Mouse (Mus musculus): Measurements from ENCODE around the gene Irak2.

DNA sequence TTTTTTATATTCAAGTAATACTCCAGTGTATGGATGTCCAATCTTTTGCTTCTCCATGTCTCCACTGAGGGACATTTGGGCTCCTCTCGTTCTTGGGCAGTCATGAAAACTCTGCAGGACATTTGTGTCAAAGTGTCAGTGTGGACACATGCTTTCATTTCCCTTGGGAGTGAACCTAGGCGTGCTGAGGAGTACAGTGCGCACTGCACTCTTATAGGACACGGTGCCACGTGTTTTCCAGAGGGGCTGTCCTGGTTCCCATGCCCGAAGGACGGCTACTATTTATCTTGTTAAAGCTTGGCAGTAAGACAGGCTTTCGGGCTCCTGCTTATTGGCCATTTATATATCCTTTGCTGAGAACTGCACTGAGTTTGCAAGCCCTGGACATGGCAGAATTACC is 4.3 kb downstream of the Irak2 start:
- TF ChIP-seq POLR2A (IDR thresholded peaks at IDR 0.05; ENCODE audit: borderline replicate concordance, low read depth, low read length) (no peak), CTCF (IDR thresholded peaks at IDR 0.05; ENCODE audit: low read depth, low read length) (no peak)

Data from bone marrow macrophage, adult 2 months (primary cell).